Mouse (Mus musculus) hindbrain, embryonic 15.5 days (tissue): ENCODE measurements at regions not wholly inside any gene's neighbourhood (a gene's known extent, or its start where the extent isn't known, plus 50 kb on each side); places are given as distances from the start of the nearest gene placed in this dataset.

ENCODE experiments used
- ATAC-seq: fragments of 200-750 bp; cut with Nextera tagmentation; 2 replicates; pipeline ENCODE4 v1.8.0; 2017; ENCODE audit warnings: low read depth, moderate number of reproducible peaks, moderate TSS enrichment; ENCODE audit not compliant: low FRiP score
- H3K27ac ChIP-seq: fragments of 300-500 bp; sonication (generic); replicated peaks from 2 replicates; pipeline ENCODE4 v1.5.1; 2015; ENCODE audit warnings: mild to moderate bottlenecking, inconsistent platforms
- H3K27me3 ChIP-seq: fragments of 300-500 bp; sonication (generic); 2 replicates; pipeline ENCODE4 v1.6.1; 2015; ENCODE audit warnings: control low read depth, inconsistent platforms
- H3K36me3 ChIP-seq: fragments of 300-500 bp; sonication (generic); 2 replicates; pipeline ENCODE4 v1.6.1; 2015; ENCODE audit warnings: control low read depth, inconsistent platforms
- H3K4me1 ChIP-seq: fragments of 300-500 bp; sonication (generic); replicated peaks from 2 replicates; pipeline ENCODE4 v1.6.1; 2015; ENCODE audit warnings: control low read depth, inconsistent platforms
- H3K4me2 ChIP-seq: fragments of 300-500 bp; sonication (generic); 2 replicates; pipeline ENCODE4 v1.6.1; 2015; ENCODE audit warnings: moderate library complexity, mild to moderate bottlenecking, inconsistent platforms
- H3K4me3 ChIP-seq: fragments of 300-500 bp; sonication (generic); 2 replicates; pipeline ENCODE4 v1.5.1; 2015; ENCODE audit warnings: mild to moderate bottlenecking, inconsistent platforms
- H3K9ac ChIP-seq: fragments of 300-500 bp; sonication (generic); 2 replicates; pipeline ENCODE4 v1.6.1; 2015; ENCODE audit warnings: inconsistent platforms
- H3K9me3 ChIP-seq: fragments of 300-500 bp; sonication (generic); 2 replicates; pipeline ENCODE4 v1.6.1; 2016; ENCODE audit warnings: control low read depth, inconsistent platforms
- WGBS: fragments of 180-500 bp; shearing (Covaris S2); methylation state at CpG from one replicate; pipeline ENCODE4 v1.1.7; 2015; 5-methylcytosine and 5-hydroxymethylcytosine counted together

DNA sequence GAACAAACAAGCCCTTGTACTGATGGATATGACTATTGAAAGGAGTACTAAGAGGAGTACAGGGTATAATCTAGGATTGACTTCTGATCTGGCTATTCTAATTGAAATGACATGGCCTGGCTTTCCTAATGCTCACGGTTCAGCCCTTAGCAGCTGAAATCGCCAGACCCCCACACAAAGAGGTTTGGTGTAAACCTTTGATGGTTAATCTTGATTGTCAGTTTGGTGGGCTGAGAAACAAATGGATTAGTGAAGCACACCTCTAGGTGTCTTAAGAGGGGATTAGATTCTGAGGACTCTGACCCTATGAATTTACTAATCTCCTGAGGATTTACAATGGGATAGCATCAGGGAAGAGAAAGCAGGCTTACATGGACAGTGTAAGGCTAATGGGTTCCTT, 623.4 kb upstream of the Adamts9 start:
- Histone ChIP-seq H3K4me1 (no peaks in the 10 kb centered on the region), H3K4me3 (no peak overlapping the region), H3K4me2 (no peak overlapping the region), H3K27ac (no peak overlapping the region), H3K9ac (no peak overlapping the region), H3K36me3 (no peaks in the 10 kb centered on the region), H3K9me3 (no peaks in the 10 kb centered on the region), H3K27me3 (no peaks in the 10 kb centered on the region)
- ATAC-seq = no peak
- 36% methylated on average over 2 of the region's 2 CpGs for WGBS

DNA sequence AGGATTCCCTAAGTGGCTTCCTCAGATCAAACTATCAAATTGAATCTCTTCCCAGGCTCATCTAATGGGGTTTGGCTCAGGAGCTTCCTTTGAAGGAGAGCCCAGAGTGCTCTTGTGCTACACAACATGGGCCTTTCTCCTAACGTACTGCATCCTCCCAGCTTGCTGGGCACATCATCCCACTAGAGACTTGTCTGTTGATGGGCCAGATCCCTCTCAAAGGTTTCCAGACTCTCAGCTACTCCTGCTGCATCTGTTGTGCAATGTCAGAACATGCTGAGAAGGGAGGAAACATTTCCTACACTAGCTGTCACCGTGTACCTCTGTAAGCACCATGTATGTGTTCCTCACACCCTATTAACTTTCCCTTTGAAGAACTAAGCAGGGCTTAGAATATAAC, 605.0 kb upstream of the Adamts9 start:
- no peak overlapping the region for H3K27ac ChIP-seq
- WGBS = 85% methylated on average over 2 of the region's 2 CpGs

DNA sequence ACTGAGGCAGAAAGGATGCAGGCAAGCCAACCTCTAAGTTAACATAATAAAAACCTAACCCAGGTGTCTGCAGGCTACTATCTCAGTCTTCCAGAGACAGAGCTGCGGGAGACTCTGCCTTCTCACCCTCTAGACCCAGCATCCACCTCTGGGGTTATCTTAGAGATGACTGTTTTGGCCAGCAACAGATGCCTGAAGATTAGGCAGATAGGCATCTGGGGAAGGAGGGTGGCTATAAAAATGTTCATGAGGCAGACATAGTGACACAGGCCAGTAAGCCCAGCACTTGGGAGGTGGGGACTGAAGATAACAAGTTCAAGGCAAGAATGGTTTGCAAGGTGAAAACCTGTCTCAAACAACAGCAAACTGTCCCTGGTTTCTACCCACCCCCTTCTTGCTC, 601.0 kb upstream of the Adamts9 start:
- Histone ChIP-seq H3K4me1 (no peaks in the 10 kb centered on the region), H3K36me3 (no peaks in the 10 kb centered on the region), H3K27me3 (no peaks in the 10 kb centered on the region; the same call in 1 of the 2 replicates), H3K9ac (no peak overlapping the region), H3K9me3 (no peaks in the 10 kb centered on the region), H3K27ac (no peak overlapping the region), H3K4me2 (no peak overlapping the region), H3K4me3 (no peak overlapping the region)
- 59% methylated on average over 1 of the region's 1 CpGs for WGBS
- ATAC-seq = no peak

More for the DNA sequence above, 605.0 kb upstream of the Adamts9 start:
- Histone ChIP-seq H3K4me1 (no peaks in the 10 kb centered on the region), H3K36me3 (no peaks in the 10 kb centered on the region), H3K9me3 (no peaks in the 10 kb centered on the region), H3K4me2 (no peak overlapping the region), H3K27me3 (no peaks in the 10 kb centered on the region; the same call in 1 of the 2 replicates), H3K9ac (no peak overlapping the region), H3K4me3 (no peak overlapping the region)
- no peak for ATAC-seq

DNA sequence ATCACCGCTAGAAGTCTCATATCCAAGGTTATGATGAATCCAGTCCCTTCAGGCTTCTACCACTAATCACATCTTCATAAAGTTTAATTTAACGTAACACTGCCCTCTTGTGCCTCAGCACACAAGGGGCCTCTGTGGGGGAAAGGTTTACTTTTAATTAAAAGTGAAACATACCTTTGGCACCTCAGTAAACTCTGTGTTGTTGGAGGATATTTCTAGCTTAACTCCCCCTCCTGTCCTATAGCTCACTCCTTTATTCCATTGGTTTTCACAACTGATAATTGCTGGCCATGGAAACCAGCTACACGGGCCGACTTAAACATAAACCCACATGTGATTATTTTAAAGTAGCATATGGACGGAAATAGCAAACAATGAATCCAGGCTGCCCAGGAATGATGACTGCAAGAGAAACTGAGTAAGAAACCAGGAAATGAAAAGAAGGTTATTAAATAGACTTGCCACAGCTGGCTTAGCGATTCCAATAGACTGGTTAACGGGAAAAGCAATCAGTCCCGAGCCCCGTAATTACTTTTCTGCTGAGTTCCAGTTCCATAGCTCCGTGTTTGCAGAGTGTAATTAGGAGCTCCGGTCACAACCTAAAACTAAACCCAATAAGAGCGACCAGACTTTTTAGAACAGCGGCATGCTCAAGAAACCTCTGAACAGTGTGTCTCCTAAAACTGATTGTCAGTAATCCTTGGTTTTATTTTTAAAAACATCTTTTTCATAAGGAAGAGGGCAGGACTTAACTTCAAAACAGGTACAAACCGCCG, 600.2 kb upstream of the Adamts9 start:
- Histone ChIP-seq H3K4me1 (no peaks in the 10 kb centered on the region), H3K4me2 (peak overlapping the region; percentile 18; the same call in 1 of the 2 replicates), H3K4me3 (no peak overlapping the region), H3K27ac (no peak overlapping the region), H3K36me3 (no peaks in the 10 kb centered on the region), H3K9me3 (no peaks in the 10 kb centered on the region), H3K9ac (no peak overlapping the region), H3K27me3 (no peaks in the 10 kb centered on the region; the same call in 1 of the 2 replicates)
- WGBS = 48% methylated on average over 15 of the region's 15 CpGs
- ATAC-seq = no peak

DNA sequence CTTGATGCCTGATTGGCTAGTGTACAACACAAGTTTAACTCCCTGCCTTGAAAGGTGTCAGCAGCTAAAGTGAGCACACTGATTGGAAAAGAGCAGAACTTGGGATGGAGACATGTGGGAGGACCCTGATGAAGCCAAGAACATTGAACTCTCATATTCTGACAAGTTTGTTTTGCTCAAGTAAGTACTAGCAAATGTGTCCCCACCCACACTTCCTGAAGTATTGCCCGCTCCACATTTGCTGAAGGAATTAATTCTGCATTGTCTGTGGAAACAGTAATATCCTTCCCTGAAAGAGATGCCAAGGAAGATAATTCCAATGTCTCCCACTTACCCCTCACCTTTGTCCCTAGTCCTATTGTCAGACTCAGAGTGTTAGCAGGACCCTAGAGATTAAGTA, 596.3 kb upstream of the Adamts9 start:
- Histone ChIP-seq H3K9me3 (no peaks in the 10 kb centered on the region), H3K9ac (no peak overlapping the region), H3K27me3 (no peaks in the 10 kb centered on the region), H3K4me3 (no peak overlapping the region), H3K27ac (no peak overlapping the region), H3K4me1 (no peaks in the 10 kb centered on the region), H3K36me3 (no peaks in the 10 kb centered on the region), H3K4me2 (no peak overlapping the region)
- no peak for ATAC-seq
- WGBS = 88% methylated on average over 1 of the region's 1 CpGs

DNA sequence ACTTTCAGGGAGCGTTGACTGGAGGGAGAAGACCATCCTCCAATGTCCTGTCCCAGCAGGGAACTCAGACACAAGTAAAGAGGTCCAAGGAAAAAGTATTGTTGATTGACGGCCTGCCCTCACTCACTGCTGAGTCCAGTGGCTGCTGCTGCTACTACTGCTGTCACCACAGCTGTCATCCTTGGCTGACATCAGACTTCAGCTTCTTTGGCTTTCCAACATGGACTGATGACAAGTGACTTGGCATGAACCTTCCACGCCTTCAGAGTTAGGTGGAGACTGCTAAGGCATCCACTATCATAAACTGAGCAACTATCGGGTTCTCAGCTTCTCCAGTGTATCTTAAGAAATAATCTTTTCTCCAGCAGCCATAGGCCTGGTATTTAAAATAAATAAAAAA, 595.9 kb upstream of the Adamts9 start:
- Histone ChIP-seq H3K27me3 (no peaks in the 10 kb centered on the region), H3K4me2 (no peak overlapping the region), H3K27ac (no peak overlapping the region), H3K9me3 (no peaks in the 10 kb centered on the region), H3K36me3 (no peaks in the 10 kb centered on the region), H3K4me3 (no peak overlapping the region), H3K9ac (no peak overlapping the region), H3K4me1 (no peaks in the 10 kb centered on the region)
- 71% methylated on average over 4 of the region's 4 CpGs for WGBS
- ATAC-seq = no peak

DNA sequence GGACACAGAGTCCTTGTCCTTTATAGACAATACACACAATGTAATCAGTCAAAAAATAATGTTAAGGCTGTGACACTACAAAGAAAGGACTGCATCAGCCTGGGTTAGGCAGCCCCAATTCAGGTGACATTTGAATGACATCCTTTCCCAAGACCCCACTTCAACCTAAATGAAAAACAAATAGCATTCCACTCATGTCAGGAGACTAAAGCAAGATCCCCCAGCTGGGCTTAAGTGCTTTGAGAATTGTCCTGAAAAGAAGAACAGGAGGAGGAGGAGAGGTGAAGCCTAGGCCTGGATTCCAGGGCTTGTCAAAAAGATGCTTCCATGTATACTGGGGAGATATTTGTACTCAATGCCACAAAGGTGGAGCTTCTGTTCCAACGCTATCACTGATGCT, 594.7 kb upstream of the Adamts9 start:
- no peak overlapping the region for H3K27ac ChIP-seq
- ATAC-seq = no peak
- no peak overlapping the region for H3K9ac ChIP-seq
- no peak overlapping the region for H3K4me3 ChIP-seq
- H3K27me3 ChIP-seq = no peaks in the 10 kb centered on the region
- WGBS = 61% methylated on average over 1 of the region's 1 CpGs
- no peak overlapping the region for H3K4me2 ChIP-seq
- H3K36me3 ChIP-seq = no peaks in the 10 kb centered on the region
- no peaks in the 10 kb centered on the region for H3K4me1 ChIP-seq
- H3K9me3 ChIP-seq = no peaks in the 10 kb centered on the region

DNA sequence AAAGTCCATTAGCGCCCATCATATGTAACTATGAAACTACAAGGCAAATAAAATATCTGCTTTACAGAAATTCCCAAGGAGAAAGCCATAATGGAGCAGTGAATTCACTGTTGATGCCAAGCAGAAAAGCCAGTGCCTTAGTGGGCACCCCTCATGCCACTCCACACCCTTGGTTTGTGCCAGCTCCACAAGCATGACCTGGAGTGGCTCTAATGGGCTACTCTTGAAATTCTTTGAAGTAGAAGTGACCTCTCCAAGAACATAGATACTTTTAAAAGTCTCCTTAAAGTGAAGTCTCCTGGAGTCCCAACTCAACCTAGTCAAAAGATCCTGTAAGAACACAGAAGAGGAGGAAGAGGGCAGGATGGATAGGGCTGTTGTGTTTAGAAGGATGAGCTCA, 593.8 kb upstream of the Adamts9 start:
- no peaks in the 10 kb centered on the region for H3K27me3 ChIP-seq
- WGBS = 91% methylated on average over 1 of the region's 1 CpGs
- no peak overlapping the region for H3K27ac ChIP-seq
- H3K9ac ChIP-seq = no peak overlapping the region
- no peak for ATAC-seq
- H3K4me2 ChIP-seq = no peak overlapping the region
- no peaks in the 10 kb centered on the region for H3K36me3 ChIP-seq
- no peaks in the 10 kb centered on the region for H3K9me3 ChIP-seq
- H3K4me1 ChIP-seq = no peaks in the 10 kb centered on the region
- no peak overlapping the region for H3K4me3 ChIP-seq

DNA sequence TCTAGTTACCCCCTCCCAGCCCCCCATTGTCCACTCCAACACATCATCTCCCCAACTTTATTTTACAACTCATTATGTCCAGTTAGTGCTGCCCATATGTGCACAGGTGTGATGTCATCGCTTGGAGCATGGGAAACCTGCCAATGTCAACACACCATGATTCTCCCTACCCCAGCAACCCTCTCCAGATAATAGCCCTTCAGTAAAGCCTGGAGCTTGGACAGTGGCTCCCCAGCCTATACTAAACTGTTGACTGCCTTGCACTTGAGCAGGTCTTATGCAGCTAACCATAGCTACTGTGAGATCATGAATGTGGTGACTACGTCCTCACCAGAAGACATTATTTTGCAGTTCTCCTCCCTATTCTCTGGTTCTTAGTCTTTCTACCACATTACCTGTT, 570.5 kb upstream of the Adamts9 start:
- H3K36me3 ChIP-seq = no peaks in the 10 kb centered on the region
- 93% methylated on average over 2 of the region's 2 CpGs for WGBS
- H3K4me2 ChIP-seq = no peak overlapping the region
- H3K4me3 ChIP-seq = no peak overlapping the region
- H3K27me3 ChIP-seq = no peaks in the 10 kb centered on the region
- no peak overlapping the region for H3K27ac ChIP-seq
- H3K9me3 ChIP-seq = no peaks in the 10 kb centered on the region
- no peaks in the 10 kb centered on the region for H3K4me1 ChIP-seq
- no peak for ATAC-seq
- H3K9ac ChIP-seq = no peak overlapping the region

DNA sequence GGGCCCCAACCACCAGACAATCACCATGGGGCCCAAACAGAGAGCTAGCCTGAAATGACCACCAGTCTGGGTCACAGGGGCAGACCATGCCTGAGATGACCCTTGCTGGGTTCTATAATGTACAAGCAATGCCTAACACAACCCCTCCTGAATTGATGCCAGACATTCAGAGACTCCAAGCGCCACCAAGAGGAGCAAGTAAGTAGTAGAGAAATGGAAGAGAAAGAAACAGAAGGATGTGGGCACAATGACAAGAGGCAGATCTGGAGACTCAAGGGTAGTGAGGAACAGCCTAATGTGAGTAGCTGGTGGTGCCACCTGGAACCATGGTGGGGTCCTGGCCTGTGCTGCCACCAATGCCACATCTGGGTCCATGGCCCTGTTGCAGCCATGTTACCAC, 566.6 kb upstream of the Adamts9 start:
- H3K27ac ChIP-seq = no peak overlapping the region
- no peak overlapping the region for H3K4me3 ChIP-seq
- no peak overlapping the region for H3K4me2 ChIP-seq
- WGBS = 50% methylated on average over 1 of the region's 1 CpGs
- no peak overlapping the region for H3K9ac ChIP-seq
- no peak for ATAC-seq
- no peaks in the 10 kb centered on the region for H3K4me1 ChIP-seq
- H3K36me3 ChIP-seq = no peaks in the 10 kb centered on the region
- H3K9me3 ChIP-seq = no peaks in the 10 kb centered on the region
- no peaks in the 10 kb centered on the region for H3K27me3 ChIP-seq

DNA sequence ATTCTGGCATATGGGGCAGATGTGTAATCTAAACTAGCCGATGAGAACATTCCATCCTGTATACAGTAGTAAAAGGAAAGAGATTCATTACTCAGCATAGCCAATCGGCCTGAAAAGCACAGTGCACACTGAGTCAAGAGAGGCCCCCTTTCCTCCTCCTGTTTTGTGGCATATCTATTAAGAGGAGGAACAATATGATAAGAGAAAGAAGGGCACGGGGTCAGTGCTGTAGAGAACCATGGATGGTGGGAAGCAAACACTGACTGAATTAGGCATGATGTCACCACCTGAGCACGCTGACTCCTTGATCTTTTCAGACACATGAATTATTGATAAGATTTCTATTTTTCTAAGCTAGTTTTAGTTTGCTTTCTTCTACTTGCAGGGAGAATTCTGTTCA, 554.5 kb upstream of the Adamts9 start:
- Histone ChIP-seq H3K4me2 (no peak overlapping the region), H3K9ac (no peak overlapping the region), H3K27me3 (no peaks in the 10 kb centered on the region), H3K4me3 (no peak overlapping the region), H3K27ac (no peak overlapping the region), H3K36me3 (no peaks in the 10 kb centered on the region), H3K9me3 (peaks cover 3% of the 10 kb centered on the region; the same call in 1 of the 2 replicates), H3K4me1 (no peaks in the 10 kb centered on the region)
- WGBS = 57% methylated on average over 4 of the region's 4 CpGs
- ATAC-seq = no peak

DNA sequence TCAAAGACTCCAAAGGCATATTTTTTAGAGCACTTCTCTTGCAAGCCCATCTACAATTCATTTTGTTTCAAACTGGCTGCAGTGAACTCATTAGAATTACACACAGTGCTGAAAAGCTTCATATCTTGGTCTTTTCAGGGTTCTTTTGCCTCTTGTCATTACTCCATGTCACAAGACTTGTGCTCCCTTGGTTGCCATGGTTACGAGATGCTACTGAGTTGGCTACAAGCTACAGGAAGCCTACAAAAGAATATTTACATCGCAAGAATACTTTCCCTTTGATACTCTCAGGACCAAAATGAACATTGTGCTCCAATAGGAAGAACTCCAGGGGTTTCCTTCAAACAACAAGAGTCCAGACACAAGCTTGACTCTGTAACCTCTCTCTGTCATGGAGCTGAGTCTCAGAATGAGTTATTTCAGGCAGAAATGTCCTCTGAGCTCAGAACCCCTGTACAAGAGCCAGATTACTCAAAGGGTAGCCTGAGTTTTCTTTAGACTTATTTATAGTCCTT, 545.2 kb upstream of the Adamts9 start:
- Histone ChIP-seq H3K27me3 (no peaks in the 10 kb centered on the region), H3K4me1 (peaks cover 12% of the 10 kb centered on the region; the same call in 1 of the 2 replicates), H3K9ac (no peak overlapping the region), H3K9me3 (no peaks in the 10 kb centered on the region), H3K4me3 (no peak overlapping the region), H3K4me2 (no peak overlapping the region), H3K27ac (no peak overlapping the region), H3K36me3 (no peaks in the 10 kb centered on the region)
- ATAC-seq = no peak
- 55% methylated on average over 2 of the region's 2 CpGs for WGBS

DNA sequence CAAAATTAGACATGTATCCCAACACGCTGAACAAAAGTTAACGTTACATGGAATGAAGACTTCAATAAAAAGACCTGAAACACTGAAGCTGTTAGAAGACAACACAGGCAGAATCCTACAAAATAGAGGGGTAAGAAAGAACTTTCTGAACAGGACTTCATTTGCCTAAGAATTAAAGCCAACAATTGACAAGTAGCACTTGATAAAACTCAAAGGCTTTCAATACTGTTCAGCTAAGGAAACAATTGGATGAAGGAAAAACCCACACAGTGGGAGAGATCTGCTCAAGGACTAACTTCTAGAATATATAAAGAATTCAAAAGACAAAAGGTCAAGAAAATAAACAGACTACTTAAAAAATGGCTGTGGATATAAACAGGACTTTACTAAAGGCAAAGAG, 535.2 kb upstream of the Adamts9 start:
- Histone ChIP-seq H3K36me3 (no peaks in the 10 kb centered on the region), H3K4me3 (no peak overlapping the region), H3K4me1 (no peaks in the 10 kb centered on the region), H3K9me3 (no peaks in the 10 kb centered on the region), H3K27ac (no peak overlapping the region), H3K4me2 (no peak overlapping the region), H3K27me3 (no peaks in the 10 kb centered on the region), H3K9ac (no peak overlapping the region)
- 61% methylated on average over 2 of the region's 2 CpGs for WGBS
- no peak for ATAC-seq
